Mouse (Mus musculus): ENCODE results near the gene Ppfia4.
A peak's percentile ranks its signal among the peaks of the same experiment; 100 is the strongest.

Gene Ppfia4

GRCm38 (mm10) chr1:134336958-134337710, 4.4 kb upstream of the Ppfia4 start:
- DNase-seq, result no peak

GRCm38 (mm10) chr1:134335924-134336810, 3.4 kb upstream of the Ppfia4 start:
- DNase-seq, result peak; percentile 30

- peak; percentile 80 for DNase-seq
These were observed 2.6 kb upstream of the Ppfia4 start for GRCm38 (mm10) chr1:134335211-134335923.

GRCm38 (mm10) chr1:134334111-134334827, 1.5 kb upstream of the Ppfia4 start:
- no peak for DNase-seq

- no peak for DNase-seq
These were observed 813 bp upstream of the Ppfia4 start for GRCm38 (mm10) chr1:134333371-134334110.

- DNase-seq, result peak; percentile 78
These were observed 671 bp downstream of the Ppfia4 start for GRCm38 (mm10) chr1:134331879-134332635.

GRCm38 (mm10) chr1:134326841-134327346, 5.8 kb downstream of the Ppfia4 start:
- DNase-seq, result no peak

- peak; percentile 37 for DNase-seq
These were observed 10.1 kb downstream of the Ppfia4 start for GRCm38 (mm10) chr1:134322591-134322990.

- DNase-seq, result no peak
These were observed 11.9 kb downstream of the Ppfia4 start for GRCm38 (mm10) chr1:134320691-134321301.

GRCm38 (mm10) chr1:134318261-134318660, 14.5 kb downstream of the Ppfia4 start:
- no peak for DNase-seq

- DNase-seq, result no peak
These were observed 16.4 kb downstream of the Ppfia4 start for GRCm38 (mm10) chr1:134316361-134316760.

- DNase-seq, result no peak
These were observed 17.5 kb downstream of the Ppfia4 start for GRCm38 (mm10) chr1:134315181-134315580.

- no peak for DNase-seq
These were observed 21.0 kb downstream of the Ppfia4 start for GRCm38 (mm10) chr1:134311760-134312159.

- DNase-seq, result no peak
These were observed 22.0 kb downstream of the Ppfia4 start for GRCm38 (mm10) chr1:134310729-134311128.

GRCm38 (mm10) chr1:134310291-134310690, 22.4 kb downstream of the Ppfia4 start:
- DNase-seq, result no peak

- DNase-seq, result no peak
These were observed 25.3 kb downstream of the Ppfia4 start for GRCm38 (mm10) chr1:134307409-134307808.

- DNase-seq, result peak; percentile 57
These were observed 27.8 kb downstream of the Ppfia4 start for GRCm38 (mm10) chr1:134304940-134305339.

- no peak for DNase-seq
These were observed 30.0 kb downstream of the Ppfia4 start for GRCm38 (mm10) chr1:134302568-134303238.

GRCm38 (mm10) chr1:134298636-134299411, 33.9 kb downstream of the Ppfia4 start:
- no peak for DNase-seq

Data from right cerebral cortex, adult 18-20 months (tissue).